Mouse (Mus musculus) midbrain, embryonic 11.5 days (tissue): ENCODE data around the gene Cyp2d10. TPM values are rescaled to one million over a fixed set of nuclear protein-coding genes. Genes with fewer than 3 reads are reported as not detected.
"Not testable (repeated sequence)": the region's sequence is repeated elsewhere in the genome, so short reads cannot be mapped to it uniquely, and the experiment has no call there.

Experiments used
- ATAC-seq: fragments of 200-750 bp; cut with Nextera tagmentation; 2 replicates; pipeline ENCODE4 v1.8.0; 2017; ENCODE audit warnings: moderate TSS enrichment, moderate library complexity; ENCODE audit not compliant: low FRiP score
- DNase-seq: peaks from one replicate; pipeline ENCODE4 v3.0.0; 2015; ENCODE audit warnings: low spot score; ENCODE audit errors: missing footprints
- H3K27ac ChIP-seq: fragments of 300-500 bp; sonication (generic); 2 replicates; pipeline ENCODE4 v1.5.1; 2014; ENCODE audit warnings: low read depth, low read length
- H3K27me3 ChIP-seq: fragments of 300-500 bp; sonication (generic); 2 replicates; pipeline ENCODE4 v1.6.1; 2014; ENCODE audit warnings: mild to moderate bottlenecking, low read length, moderate library complexity, mixed read lengths; ENCODE audit not compliant: control insufficient read depth, insufficient read depth
- H3K36me3 ChIP-seq: fragments of 300-500 bp; sonication (generic); 2 replicates; pipeline ENCODE4 v1.6.1; 2014; ENCODE audit warnings: mild to moderate bottlenecking, low read length, moderate library complexity, mixed read lengths; ENCODE audit not compliant: control insufficient read depth, insufficient read depth
- H3K4me1 ChIP-seq: fragments of 300-500 bp; sonication (generic); 2 replicates; pipeline ENCODE4 v1.6.1; 2014; ENCODE audit warnings: low read length; ENCODE audit not compliant: control insufficient read depth, insufficient read depth
- H3K4me2 ChIP-seq: fragments of 300-500 bp; sonication (generic); 2 replicates; pipeline ENCODE4 v1.6.1; 2014; ENCODE audit warnings: mild to moderate bottlenecking, moderate library complexity
- H3K4me3 ChIP-seq: fragments of 300-500 bp; sonication (generic); 2 replicates; pipeline ENCODE4 v1.5.1; 2014; ENCODE audit warnings: low read depth, low read length
- H3K9ac ChIP-seq: fragments of 300-500 bp; sonication (generic); 2 replicates; pipeline ENCODE4 v1.6.1; 2014; ENCODE audit warnings: low read length
- H3K9me3 ChIP-seq: fragments of 300-500 bp; sonication (generic); 2 replicates; pipeline ENCODE4 v1.6.1; 2016; ENCODE audit warnings: low read length; ENCODE audit not compliant: control insufficient read depth
- WGBS: fragments of 180-500 bp; shearing (Covaris S2); extraction: QIAGEN DNeasy Blood & Tissue Kit; methylation state at CpG from one replicate; pipeline ENCODE4 v1.1.7; 2014; 5-methylcytosine and 5-hydroxymethylcytosine counted together
- polyA plus RNA-seq: library from polyadenylated mRNA; unstranded; fragments of >200 nt; fragmentation: Nextera tagmentation; extraction: Ambion mirVana; gene quantifications from 2 replicates; pipeline ENCODE4 v1.2.1, GENCODE M21; 2014

Gene Cyp2d10
- polyA plus RNA-seq, result not detected in 2 replicates

DNA sequence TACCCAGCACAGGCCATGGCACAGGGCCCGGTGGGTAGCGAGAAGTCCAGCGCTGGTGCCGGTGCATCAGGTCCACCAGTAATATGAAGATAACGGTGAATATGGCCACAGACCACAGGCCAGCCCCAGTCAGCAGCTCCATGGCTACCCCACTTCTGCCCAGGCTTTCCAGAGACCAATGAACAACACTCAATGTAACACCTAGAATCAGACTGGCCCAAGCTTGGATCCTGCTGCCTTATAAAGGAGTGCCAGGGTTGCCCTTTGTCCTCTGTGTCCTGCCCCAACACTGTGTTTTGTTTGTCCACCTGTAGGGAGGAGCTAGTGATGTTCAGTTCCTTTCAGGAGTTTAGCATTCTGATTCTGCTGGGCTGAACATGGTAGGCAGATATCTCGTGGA lies at the start of gene Cyp2d10:
Cyp2d10 (minus strand) TSS at position 215 of the 400 bp plus-strand sequence.
- Histone ChIP-seq H3K9ac (no peak within 1 kb of the TSS), H3K4me2 (no peak within 1 kb of the TSS), H3K27ac (no peak within 1 kb of the TSS), H3K27me3 (no peaks in the 10 kb centered on the region), H3K4me1 (no peaks in the 10 kb centered on the region), H3K4me3 (no peak within 1 kb of the TSS), H3K36me3 (no peaks in the 10 kb centered on the region), H3K9me3 (no peaks in the 10 kb centered on the region)
- 92% methylated on average over 6 of the region's 6 CpGs for WGBS
- ATAC-seq, result no peak
- DNase-seq, result no peak

DNA sequence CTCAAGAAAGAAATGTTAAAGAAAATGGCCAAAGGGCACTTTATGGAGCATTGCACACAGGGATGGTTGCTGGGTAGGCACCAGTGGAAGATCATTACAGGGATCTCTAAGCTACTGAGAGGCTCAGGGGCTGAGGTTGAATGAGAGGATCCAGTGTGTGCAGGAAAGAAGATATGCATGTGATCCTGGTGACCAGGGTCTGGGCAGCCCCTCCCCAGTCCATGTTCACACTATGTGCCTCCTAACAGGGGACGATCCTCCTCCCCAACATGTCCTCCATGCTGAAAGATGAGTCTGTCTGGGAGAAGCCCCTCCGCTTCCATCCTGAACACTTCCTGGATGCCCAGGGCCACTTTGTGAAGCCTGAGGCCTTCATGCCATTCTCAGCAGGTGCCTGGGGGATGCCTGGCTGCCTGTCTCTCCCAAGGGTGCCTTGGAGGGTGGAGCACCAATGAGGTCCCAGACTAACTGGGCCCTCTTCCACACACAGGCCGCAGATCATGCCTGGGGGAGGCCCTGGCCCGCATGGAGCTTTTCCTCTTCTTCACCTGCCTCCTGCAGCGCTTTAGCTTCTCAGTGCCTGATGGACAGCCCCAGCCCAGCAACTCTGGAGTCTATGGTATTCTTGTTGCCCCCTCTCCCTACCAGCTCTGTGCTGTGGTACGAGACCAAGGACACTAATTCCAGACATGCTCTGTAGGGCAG lies 49.2 kb upstream of the Cyp2d10 start:
- 89% methylated on average over 6 of the region's 6 CpGs for WGBS
- ATAC-seq, result not testable (repeated sequence)

DNA sequence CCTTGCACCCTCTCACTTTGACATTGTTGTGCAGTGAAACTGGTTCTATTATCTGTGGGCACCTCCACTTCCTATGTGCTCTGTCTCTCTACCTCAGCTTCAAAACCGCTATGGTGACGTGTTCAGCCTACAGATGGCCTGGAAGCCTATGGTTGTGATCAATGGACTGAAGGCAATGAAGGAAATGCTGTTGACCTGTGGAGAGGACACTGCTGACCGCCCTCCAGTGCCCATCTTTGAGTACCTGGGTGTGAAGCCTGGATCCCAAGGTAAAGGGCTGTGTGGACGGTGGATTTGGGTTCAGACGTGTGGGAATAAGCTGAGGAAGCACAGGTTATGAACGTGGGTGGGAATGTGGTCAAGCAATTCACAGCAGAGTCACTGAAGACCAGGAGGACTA lies 46.5 kb upstream of the Cyp2d10 start:
- H3K36me3 ChIP-seq, H3K4me2 ChIP-seq, H3K4me3 ChIP-seq, H3K27me3 ChIP-seq, ATAC-seq, H3K27ac ChIP-seq, H3K9me3 ChIP-seq, DNase-seq, H3K4me1 ChIP-seq, H3K9ac ChIP-seq: not testable (repeated sequence)
- 85% methylated on average over 6 of the region's 6 CpGs for WGBS

More for the DNA sequence above, 49.2 kb upstream of the Cyp2d10 start:
- H3K36me3 ChIP-seq, H3K27ac ChIP-seq, H3K9ac ChIP-seq, H3K27me3 ChIP-seq, H3K4me2 ChIP-seq, DNase-seq, H3K4me1 ChIP-seq, H3K9me3 ChIP-seq, H3K4me3 ChIP-seq: not testable (repeated sequence)

DNA sequence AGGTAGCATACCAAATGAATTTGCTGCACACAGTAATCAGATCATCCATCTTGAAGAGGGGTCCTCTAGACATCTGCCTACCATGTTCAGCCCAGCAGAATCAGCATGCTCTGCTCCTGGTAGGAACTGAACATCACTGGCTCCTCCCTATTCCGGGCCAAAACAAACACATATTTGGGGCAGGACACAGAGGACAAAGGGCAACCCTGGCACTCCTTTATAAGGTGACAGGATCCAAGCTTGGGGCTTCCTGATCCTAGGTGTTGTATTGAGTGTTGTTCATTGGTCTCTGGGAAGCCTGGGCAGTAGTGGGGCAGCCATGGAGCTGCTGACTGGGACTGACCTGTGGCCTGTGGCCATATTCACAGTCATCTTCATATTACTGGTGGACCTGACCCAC lies 45.1 kb upstream of the Cyp2d10 start:
- H3K27me3 ChIP-seq, H3K9me3 ChIP-seq, H3K4me2 ChIP-seq, ATAC-seq, H3K4me3 ChIP-seq, H3K27ac ChIP-seq, DNase-seq, H3K36me3 ChIP-seq, H3K9ac ChIP-seq, H3K4me1 ChIP-seq: not testable (repeated sequence)
- 64% methylated on average over 1 of the region's 1 CpGs for WGBS

GRCm38 (mm10) chr15:82450045-82450444 lies 43.0 kb upstream of the Cyp2d10 start:
- not testable (repeated sequence) for H3K9me3 ChIP-seq, DNase-seq, H3K4me2 ChIP-seq, H3K4me3 ChIP-seq, H3K9ac ChIP-seq, H3K36me3 ChIP-seq, ATAC-seq, H3K27me3 ChIP-seq, H3K4me1 ChIP-seq, H3K27ac ChIP-seq
- 76% methylated on average over 2 of the region's 2 CpGs for WGBS

GRCm38 (mm10) chr15:82445196-82445595 lies 38.2 kb upstream of the Cyp2d10 start:
- DNase-seq, result no peak
- no peak overlapping the region for H3K4me3 ChIP-seq
- H3K27me3 ChIP-seq, result no peaks in the 10 kb centered on the region
- ATAC-seq, result no peak
- WGBS, result 65% methylated on average over 8 of the region's 8 CpGs
- H3K4me1 ChIP-seq, result no peaks in the 10 kb centered on the region
- no peaks in the 10 kb centered on the region for H3K36me3 ChIP-seq
- no peaks in the 10 kb centered on the region for H3K9me3 ChIP-seq
- no peak overlapping the region for H3K4me2 ChIP-seq
- no peak overlapping the region for H3K27ac ChIP-seq
- no peak overlapping the region for H3K9ac ChIP-seq

- ATAC-seq, result no peak
- no peak overlapping the region for H3K4me2 ChIP-seq
- H3K4me3 ChIP-seq, result no peak overlapping the region
- H3K27ac ChIP-seq, result no peak overlapping the region
- no peak overlapping the region for H3K9ac ChIP-seq
- no peaks in the 10 kb centered on the region for H3K9me3 ChIP-seq
- no peak for DNase-seq
- no peaks in the 10 kb centered on the region for H3K27me3 ChIP-seq
- no peaks in the 10 kb centered on the region for H3K36me3 ChIP-seq
- no peaks in the 10 kb centered on the region for H3K4me1 ChIP-seq
- 90% methylated on average over 3 of the region's 3 CpGs for WGBS
These were observed 36.7 kb upstream of the Cyp2d10 start for GRCm38 (mm10) chr15:82443658-82444057.

DNA sequence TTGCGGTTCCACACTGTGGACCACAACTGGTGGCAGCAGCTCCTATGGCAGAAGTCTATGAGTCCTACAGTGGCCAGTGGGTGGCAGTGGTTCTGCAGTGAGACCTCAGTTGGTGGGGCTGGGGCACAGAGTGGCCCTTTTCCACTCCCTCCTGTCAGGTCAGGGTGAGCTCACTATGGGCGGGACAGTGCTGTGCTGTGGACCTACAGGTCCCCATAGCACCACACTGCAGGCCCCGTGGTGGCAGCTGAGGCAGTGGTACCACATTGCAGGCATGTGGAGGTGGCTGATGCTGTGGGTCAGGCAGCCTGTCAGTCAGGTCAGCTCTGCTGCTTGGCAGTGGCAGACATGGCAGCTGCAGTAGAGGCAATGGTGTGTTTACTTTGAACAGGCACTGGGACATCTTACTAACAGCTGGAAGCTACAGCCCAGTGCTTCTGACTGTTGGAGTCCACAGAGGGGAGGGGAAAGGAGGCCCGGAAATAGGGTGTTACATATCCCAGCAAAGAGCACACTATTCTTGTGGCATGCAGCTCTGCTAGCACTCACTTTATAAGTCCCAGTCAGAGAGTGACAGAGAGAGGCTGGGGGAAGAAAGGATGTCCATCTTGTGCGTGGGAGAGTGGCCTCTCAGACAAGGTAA lies 31.1 kb upstream of the Cyp2d10 start:
- no peak for DNase-seq
- ATAC-seq, result no peak
- Histone ChIP-seq H3K27me3 (no peaks in the 10 kb centered on the region), H3K4me1 (no peaks in the 10 kb centered on the region), H3K9me3 (no peaks in the 10 kb centered on the region; the same call in 1 of the 2 replicates), H3K4me3 (no peak overlapping the region), H3K4me2 (no peak overlapping the region), H3K9ac (no peak overlapping the region), H3K27ac (no peak overlapping the region), H3K36me3 (no peaks in the 10 kb centered on the region)
- 67% methylated on average over 5 of the region's 5 CpGs for WGBS

- H3K27me3 ChIP-seq, result no peaks in the 10 kb centered on the region
- H3K36me3 ChIP-seq, result no peaks in the 10 kb centered on the region
- H3K9me3 ChIP-seq, result no peaks in the 10 kb centered on the region; the same call in 1 of the 2 replicates
- ATAC-seq, result no peak
- no peak overlapping the region for H3K27ac ChIP-seq
- DNase-seq, result no peak
- no peaks in the 10 kb centered on the region for H3K4me1 ChIP-seq
- H3K4me2 ChIP-seq, result no peak overlapping the region
- no peak overlapping the region for H3K4me3 ChIP-seq
- 82% methylated on average over 2 of the region's 2 CpGs for WGBS
- H3K9ac ChIP-seq, result no peak overlapping the region
These were observed 28.6 kb upstream of the Cyp2d10 start for GRCm38 (mm10) chr15:82435606-82436005.
